Mouse (Mus musculus) urinary bladder, adult 2 months (tissue): ENCODE measurements at regions not wholly inside any gene's neighbourhood (a gene's known extent, or its start where the extent isn't known, plus 50 kb on each side); places are given as distances from the start of the nearest gene placed in this dataset.

Experiments
- DNase-seq: peaks from one replicate; pipeline ENCODE4 v3.0.0; 2022; ENCODE audit warnings: low spot score

DNA sequence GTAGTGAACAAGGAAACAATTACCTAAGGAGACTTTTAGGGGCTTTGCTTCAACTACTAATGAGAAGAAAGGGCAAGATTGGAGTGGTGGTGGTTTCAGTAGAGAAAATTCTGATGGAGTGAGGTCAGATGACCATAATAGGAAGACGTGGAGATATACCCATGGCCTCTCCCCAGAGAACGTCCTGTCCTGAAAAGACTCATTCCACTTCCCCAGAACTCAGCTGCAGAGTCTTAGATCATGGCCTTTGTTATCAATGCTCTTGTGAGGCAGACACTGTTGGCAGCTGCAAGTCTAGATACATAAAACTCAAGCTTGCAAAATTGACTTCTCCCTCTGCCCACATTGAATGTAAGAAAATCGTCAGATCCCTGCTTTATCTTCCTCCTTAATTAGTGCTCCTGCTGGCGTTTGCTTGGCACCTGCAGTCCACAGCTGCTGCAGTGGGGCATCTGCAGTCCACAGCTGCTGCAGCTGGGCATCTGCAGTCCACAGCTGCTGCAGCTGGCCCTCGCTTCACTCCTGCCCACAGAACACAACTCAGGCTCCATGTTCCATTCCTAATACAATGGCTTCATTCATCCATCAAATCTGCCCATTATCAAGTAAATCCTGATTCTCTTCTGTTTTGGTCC, 162.5 kb downstream of the Cxcl12 start:
- DNase-seq: no peak

DNA sequence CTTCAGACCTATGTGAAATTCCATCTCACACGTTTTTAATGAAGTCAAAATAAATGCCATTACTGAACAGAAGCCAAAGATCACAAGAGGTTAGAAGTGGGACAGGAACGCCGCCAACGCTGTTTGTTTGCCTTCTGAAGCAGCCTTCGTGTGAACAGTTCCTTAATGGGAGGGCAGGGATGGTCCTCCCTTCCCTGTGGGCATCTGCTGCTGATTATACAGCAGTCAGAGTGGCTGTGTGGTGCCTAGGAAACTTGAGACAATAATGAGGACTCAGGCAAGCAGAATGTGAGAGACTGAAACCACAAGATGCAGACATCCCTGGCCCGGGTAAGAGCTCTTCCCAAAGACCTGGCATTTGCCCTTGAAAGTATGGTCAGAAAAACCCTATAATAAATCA, 164.3 kb downstream of the Cxcl12 start:
- DNase-seq: no peak

DNA sequence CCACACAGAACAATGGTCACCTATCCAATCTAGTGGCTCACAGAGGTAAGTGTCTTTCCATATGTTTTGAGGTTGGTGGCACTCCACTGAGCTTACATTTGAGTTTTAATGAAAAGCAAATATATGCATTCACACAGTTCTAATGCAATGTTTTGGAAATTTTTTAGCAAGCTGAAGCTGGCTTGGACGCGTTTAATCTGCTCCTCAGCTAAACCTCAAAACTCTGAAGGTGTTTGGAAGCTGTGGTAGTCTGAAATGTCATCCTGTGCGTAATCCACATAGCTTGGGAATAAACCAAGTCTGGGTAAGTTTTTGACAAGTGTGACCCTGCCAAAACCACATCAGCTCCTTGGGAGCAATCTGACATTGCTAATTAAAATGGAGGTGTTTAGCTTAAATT, 173.8 kb downstream of the Cxcl12 start:
- no peak for DNase-seq

DNA sequence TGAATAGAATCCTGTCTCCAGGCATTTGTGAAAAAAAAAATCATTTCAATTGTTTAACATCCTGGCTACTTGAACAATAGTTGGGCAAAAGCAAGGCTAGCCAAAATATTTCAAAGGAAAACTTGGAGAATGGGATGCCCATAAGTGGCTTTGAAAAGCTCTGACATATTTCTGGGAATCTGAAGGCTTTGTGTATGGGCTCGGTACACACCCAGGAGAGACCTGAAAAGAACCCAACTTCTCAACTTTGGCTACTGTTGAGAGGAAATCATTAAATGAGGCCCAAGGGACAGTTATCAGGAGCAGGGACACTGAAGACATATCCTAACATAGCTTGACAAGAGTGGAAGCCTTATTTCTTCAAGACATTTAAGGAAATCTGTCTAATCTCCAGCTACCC, 179.0 kb downstream of the Cxcl12 start:
- no peak for DNase-seq

DNA sequence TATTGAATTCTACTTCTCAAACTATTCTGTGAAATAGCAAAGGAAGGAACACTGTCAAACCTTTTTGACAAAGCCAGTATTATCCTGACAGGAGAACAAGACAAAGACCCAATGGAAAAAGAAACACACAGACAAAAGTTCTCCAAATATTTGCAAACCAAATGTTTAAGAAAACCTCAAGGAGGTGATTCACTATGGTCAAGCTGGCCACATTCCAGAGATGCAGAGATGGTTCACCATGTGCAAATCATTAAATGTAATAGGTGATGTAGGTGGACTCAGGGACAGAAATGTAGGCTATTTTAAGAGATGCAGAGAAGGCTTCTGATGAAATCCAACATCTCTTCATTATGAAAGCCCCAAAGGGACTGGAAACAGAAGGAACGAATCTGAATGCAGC, 183.5 kb downstream of the Cxcl12 start:
- no peak for DNase-seq

DNA sequence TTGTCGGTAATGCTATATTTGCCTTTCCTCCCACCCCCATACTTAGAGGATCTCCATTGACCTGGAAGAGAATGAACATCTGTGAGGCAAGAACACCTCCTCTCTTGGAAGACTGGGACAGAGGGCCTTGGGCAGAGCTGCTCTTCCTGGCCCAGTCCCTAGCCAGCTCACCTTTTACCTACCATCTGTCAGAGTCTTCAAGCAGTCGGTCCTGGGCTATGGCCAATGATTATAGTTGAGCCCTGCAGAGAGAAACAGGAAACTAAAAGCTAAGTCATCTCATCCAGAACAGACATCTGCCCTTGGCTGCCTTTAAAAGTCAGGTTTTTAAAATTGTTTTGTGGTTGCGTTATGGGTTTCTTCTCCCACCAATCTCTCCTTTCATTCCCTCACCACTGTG, 184.8 kb downstream of the Cxcl12 start:
- no peak for DNase-seq

DNA sequence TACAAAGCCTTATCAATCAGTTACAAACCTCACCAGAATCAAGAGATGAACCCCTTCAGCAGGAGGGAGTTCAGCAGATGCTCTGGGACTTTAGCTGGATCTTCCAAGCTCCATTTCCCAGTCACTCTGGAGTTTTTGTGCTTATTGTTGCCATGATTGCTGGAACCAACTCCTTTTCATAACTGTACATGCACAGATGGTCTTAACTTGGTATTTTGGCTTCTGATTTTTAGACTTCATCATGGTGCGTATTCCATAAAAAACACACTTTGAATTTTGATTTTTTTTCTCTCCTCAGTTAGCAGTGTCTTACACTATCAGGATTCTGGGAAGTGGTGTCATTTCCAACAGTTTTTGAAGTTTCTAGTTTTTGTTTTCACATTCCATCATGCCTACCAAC, 187.8 kb downstream of the Cxcl12 start:
- no peak for DNase-seq

DNA sequence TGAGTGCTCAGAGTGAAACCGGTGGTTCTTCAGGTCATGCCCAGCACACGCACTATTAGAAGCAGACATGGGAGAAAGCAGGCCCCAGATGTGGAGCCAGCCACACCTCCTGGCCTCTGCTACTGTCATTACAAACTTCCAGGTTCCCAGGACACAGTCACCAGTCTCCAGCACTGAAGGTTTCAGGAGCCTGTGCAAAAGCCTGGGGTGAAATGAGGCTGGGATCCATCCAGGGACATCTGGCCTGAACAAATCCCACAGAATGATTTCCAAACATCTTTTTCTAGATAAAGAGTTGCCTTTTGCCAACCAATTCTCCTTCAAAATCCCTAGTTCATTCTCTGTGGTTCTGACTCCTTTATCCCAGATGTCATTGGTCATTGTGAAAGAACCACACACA, 191.1 kb downstream of the Cxcl12 start:
- no peak for DNase-seq

DNA sequence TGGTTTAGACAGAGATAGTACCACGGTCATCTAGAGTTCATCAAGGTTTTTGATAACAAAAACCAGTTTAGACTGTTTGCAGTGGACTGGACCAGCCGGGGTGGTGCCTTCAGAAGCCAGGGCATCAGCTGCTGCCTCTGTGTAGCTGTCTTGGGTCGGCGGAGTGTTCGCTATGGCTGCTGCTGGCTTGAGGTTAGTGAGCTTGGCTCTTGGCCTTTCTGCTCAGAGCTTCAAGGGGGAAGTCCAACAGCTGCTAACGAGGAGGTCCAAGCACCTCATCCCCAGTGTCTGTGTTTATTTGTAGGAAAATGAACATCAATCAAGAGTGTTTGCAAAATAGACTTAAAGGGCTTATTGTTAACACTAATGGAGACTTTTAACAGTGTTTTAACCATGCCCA, 198.2 kb downstream of the Cxcl12 start:
- DNase-seq: no peak

DNA sequence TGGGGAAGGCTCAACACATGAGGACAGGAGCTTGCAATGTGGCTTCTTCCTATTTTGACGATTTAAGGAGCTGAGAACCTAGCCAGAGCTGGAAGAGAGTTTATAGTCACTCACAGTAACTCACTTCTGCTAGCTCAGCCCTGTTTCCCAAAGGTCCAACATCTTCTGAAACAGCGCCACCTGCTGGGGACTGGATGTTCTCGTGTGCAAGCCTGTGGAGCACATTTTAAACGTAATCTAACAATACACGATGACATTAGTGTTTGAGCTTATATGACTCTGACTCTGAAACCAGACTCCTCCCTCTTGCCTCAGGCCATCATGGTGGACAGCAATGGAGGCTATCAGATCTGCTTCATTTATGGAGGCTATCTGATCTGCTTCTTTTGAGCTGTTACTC, 207.7 kb downstream of the Cxcl12 start:
- no peak for DNase-seq

DNA sequence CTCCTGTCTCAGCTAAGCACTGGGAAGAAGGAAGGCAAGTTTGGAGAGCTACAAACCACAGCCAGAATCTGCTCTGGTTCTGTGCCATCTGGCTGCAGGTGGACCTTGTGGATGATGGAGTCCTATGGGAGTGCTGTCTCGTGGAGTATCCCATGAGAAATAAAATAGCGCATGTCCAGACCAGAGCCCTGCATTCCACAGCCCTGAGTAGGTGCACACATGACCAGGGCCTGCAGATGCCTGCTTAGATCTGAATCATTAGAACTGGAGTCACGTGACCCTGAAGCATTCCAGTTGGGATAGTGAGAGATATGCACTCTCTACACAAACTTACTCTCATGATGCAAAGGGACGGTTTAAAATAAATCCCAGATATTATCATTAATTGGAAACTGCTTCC, 211.6 kb downstream of the Cxcl12 start:
- DNase-seq: no peak

DNA sequence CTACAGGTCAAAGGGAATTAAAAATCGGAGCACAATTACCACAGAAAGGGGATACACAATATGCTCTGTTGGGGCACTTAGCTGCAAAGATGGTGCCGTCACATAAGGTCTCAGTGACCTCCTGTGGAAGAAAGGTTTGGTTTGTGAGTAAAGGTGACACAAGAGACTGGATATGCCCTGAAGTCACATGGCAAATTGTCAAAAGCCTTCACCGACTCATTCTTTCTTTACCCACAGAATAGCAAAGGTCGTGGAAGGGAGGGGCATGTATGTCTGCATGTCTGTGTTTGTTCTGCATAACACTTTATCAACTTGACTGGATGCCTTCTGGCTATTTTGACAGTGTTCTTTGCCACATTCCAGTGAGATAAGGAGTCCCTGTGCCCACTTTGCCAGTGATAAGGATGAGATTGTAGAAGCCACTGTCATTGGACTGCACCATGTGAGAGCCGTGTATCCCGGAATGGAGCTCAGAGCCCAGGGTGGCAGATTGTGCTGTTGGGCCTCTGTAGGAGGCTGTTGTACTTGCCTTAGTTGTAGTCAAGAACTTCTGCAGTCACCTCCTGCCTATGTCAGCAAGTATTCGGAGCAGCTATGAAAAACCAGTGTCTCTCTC, 222.0 kb downstream of the Cxcl12 start:
- DNase-seq: no peak

DNA sequence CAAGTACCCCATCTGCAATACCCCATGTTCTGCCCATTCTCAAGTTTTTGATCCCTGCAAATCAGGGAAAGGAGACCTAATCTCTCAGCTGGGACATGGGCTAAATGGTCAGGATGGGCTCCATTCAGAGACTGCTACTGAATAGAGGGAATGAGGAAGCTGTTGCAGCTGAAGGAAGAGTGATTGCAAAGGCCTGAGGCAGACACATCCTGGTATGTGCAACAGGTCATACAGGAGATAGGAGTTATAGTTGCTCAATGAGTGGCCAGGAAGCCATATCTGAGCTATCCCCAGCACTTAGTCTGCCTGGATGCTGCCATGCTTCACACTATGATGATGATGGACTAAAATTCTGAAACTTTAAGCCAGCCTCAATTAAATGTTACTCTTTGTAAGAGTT, 225.1 kb downstream of the Cxcl12 start:
- DNase-seq: no peak

DNA sequence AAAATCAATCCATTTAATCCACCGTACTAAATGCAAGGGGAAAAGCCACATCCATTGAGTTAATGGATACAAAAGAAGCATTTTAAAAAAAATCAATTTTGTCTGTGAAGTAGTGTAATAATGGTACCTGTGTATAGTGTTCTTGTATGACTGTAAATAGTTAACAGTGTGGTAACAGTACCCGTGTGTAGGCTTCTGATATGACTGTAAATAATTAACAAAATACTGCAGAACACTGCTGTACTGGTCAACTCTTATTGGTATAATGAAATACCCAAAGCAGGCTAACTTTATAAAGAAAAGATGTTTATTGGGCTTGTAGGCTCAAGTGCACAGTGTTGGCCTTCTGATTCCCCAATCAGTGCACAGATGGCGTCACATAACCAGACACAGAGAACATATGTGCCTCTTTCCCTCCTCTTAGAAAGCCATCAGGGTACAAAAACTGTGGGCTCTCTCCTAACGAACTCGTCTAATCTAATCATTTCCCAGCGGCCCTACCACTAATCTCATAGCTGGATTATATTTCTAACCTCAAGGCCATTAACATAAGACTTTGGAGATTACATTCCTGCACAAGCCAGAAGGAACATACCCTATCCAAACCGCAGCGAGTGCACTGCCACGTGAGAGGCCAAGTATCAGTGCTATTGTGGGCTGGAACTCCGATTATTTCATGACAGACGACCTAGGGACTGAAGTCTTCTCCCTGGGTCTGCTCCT, 237.4 kb downstream of the Cxcl12 start:
- DNase-seq: no peak

DNA sequence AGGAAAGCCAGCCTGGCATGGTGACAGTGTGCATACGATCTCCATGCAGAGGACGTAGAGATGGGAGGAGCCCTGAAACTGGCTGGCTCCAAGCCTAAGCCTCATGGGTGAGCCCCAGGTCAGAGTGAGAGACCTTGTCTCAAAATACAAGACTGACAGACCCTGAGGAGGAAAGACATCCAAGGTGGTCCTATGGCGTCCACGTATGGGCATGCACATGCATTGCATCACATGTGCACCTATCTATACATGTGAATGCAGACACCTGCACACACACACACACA, 237.9 kb downstream of the Cxcl12 start:
- DNase-seq: no peak

DNA sequence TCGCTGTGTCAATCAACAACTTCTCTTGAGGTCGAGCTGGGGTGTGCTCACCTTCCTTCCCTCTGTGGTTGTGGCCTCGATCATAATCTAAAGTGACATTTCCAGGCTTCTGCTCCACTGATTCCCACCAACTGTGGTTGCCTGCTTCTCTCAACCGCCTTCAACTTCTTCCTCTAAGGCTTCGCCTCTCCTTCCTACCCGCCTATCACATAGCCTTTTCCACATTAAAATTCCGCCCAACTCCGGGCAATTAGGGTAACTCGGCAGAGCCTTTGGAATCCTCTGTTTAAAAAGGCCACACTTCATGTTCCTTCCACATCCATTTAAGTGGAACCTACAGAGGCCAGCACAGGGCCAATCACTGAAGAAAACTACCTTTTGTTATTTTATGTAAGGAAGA, 238.4 kb downstream of the Cxcl12 start:
- no peak for DNase-seq

DNA sequence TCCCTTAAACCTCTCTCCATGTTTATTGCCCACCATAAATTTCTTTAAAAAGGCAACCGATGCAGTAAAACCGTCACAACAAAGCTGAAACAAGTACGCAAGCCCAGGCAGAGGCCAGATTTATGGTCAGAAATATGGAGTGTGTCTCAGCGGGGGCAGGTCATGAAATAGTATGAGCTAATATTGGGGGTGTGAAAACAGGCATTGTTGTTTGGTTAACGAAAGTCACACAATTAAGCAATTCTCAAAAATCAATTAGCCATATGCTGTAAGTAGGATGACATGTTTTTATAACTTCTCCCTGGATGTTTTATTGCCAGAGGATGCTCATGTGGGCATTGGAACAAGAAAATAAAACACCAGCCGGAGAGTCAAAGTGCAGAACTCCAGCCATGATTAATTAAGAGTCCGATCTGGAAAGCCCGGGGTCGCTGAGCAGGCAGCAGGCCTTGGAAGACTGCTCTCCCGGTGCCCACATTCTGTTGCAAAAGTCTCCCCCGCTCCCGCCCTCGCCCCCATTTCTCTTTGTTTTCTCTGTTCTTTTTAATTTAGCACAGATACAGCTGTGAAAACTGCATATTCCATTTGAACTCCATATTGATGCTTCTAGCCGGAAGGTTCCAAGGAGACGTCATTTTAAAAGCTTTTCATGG, 239.0 kb downstream of the Cxcl12 start:
- DNase-seq: no peak

DNA sequence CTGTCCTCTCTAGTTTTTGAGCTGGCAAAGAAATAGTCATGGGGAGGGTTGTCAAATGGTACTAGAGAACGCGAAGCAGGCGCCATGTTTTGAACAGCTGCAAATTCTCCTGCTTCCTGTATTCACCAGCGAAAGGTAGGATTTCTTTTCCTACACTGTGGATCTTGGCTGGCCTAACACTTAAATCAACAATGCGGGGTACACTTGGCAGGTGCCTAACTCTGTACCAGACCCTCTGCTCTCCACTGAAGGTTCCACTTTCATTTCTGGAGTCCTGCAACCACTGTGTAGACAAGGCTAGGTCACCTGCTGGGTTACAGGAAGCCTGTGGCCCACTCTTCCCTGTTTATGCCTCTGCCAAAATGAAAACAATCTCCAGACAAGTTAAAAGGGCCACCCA, 239.6 kb downstream of the Cxcl12 start:
- no peak for DNase-seq

DNA sequence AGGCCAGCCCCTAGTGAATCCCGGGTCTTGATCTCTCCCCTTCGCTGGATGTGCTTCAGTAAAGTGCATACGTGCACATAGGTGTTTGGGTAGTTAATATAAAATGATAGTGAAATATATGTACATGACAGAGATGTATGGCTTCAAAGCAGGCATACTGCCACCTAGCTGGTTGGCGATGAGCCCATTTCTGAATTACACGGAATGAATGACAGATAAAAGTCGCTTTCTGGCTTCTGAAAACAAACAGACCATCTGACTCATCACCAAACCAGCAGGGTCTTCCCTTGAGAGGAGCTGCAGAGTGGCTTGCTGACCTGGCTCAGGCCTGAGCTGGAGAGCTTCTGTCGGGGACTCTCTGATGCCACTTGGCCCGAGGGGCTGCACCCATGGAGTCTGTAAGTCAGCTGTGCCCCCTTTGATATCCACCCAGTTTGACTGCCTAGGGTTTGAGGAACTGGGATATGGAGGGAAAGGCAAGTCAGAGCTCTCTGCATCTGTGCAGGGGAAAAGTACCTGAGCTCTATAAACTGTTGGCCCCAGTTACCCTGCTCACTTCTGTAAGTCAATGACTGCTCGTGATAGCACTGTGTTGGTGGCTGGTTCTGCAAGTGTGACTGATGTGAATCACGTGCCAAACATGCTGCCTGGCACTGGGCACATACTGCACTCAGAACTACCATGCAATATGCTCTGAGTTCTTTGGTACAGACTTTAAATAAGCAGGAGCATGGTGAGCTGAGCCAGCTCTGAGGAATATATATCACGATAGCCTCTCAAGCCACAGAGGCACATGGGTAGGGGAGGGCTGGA, 240.8 kb downstream of the Cxcl12 start:
- no peak for DNase-seq

DNA sequence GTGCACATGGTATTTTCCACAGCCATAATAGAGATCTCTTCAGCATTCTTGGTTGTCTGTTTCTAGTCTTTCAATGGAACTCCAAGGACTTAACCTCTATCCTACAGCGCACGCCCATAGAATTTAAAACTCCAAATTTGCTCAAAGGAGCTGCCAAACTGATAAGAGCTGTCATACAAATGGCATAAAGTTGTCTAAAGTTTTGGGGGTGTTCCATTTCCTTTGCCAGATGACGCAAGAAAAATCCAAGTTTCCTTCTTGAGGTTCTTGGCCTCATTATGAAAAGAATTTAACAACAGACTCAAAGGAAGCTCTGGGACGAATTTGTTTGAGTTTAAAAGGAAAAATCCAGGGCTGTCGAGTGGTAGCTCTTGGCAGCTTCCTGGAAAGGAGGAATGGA, 246.6 kb downstream of the Cxcl12 start:
- DNase-seq: no peak

DNA sequence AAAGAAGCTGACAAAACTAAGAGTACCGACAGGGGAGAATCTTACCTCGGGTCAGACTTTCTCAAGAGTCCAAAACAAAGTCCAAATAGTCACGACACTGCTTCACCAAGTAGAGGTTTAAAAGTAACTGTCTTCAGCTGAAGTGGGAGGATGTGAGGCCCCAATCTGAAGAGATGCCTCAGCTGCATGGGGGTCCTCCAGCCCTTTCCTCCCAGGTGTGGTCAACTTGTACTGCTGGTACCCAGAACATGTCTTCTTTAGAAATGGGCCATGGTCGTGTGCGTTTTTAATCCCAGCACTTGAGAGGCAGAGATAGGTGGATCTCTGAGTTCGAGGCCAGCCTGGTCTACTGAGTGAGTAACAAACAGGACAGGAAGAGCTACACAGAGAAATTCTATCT, 247.6 kb downstream of the Cxcl12 start:
- DNase-seq: no peak

DNA sequence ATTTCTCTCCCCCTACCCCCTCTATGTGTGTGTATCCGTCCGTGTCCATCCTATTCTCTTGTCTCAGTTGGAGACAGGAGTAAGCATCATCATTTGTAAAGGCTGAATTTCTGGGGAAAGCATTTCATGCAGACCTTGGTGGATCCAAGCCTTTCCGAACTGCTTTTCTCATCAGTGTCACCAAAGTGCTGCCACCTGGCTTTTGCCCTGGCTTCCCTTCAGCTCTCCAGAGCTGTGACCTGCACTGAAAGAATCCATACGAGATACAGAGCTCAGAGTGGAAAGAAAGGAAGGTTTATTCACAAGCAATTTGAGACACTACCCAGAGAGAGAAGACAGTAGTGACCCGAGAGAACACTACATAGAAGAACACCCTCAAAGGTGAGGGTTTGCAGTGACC, 248.1 kb downstream of the Cxcl12 start:
- DNase-seq: no peak
